Mouse (Mus musculus): Measurements from ENCODE around the gene Pnpla6. TPM values are rescaled to one million over a fixed set of nuclear protein-coding genes. Genes with fewer than 3 reads are reported as not detected.

The Pnpla6 gene
- polyA plus RNA-seq, 1 experiment, result 88.6 TPM

DNA sequence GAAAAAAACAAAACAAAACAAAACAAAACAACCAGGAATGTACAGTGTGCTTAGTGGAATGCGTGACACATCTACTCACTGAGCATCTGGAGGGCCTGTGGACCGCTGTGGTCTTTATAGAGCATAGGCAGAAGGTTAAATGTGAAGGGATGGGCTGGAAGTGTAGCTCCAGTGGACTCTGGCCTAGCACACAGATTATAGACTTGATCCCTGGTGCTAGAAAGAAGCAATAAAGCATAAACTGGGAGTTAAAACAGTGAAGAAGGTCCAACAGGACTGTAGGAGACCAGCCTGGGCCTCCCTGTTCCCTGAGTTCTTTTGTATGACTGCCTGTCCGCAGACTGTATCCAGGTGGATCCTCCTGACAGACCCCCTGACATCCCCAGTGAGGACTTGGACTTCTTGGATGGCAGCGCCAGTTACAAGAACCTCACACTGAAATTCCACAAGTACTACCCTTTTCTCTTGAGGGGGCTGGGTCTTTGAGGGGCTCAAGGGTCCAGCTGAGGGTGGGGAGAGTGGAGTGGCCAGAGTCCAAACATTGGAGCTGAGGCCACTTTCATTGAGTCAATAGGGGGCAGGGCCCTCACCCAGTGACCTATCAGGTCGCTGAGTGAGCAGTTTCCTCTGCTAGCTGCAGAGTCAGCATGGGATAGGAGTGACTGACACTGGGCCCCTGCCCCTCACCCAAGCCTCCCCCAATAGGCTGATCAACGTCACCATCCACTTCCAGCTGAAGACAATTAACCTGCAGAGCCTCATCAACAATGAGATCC lies 7.0 kb upstream of the Pnpla6 start:
- H3K27me3 ChIP-seq (ENCODE audit: control insufficient read depth, insufficient read depth, low read length), result no peaks in the 10 kb centered on the region
- no peak for TF ChIP-seq CTCF (IDR thresholded peaks at IDR 0.05; ENCODE audit: extremely low read depth, insufficient read length, insufficient replicate concordance, low read depth, low read length)
- no peak for TF ChIP-seq POLR2A (IDR thresholded peaks at IDR 0.05; ENCODE audit: low read depth, low read length)
- H3K27ac ChIP-seq (ENCODE audit: insufficient read depth, low read depth, low read length), result peak overlapping the region; percentile 74
- no peak overlapping the region for H3K4me3 ChIP-seq (ENCODE audit: low read depth, low read length)
- 79% methylated on average over 6 of the region's 6 CpGs for WGBS
- peaks cover 12% of the 10 kb centered on the region; the same call in 1 of the 2 replicates for H3K4me1 ChIP-seq (ENCODE audit: control insufficient read depth, insufficient read depth, insufficient read length, low read length)
- peaks cover 16% of the 10 kb centered on the region; the same call in 1 of the 2 replicates for H3K36me3 ChIP-seq (ENCODE audit: control insufficient read depth, insufficient read depth, low read length)

DNA sequence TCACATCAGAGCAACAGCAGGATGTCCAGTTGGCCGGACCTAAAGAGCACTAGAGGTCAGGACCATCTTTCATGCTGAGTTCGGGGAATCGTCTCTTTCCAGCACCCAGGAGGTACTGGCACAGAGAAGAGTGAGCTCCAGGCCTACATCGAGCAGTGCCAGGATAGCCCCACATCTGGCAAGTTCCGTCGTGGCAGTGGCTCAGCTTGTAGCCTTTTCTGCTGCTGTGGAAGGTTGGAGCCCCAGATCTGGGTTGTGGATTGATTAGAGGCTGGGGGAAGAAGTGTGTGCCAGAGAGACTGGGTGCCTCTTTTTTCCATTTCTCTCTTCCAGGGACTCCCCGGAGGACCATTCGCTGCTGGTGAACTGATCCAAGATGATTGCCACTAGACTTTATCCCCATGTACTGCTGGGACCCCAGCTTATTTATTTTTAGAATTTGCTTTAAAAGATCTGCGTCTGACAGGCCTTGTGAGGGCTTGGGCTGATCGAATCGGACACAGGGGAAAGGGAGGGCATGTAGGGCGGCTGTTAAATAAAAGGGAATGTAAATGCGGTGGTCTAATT lies 420 bp upstream of the Pnpla6 start:
- TF ChIP-seq POLR2A (IDR thresholded peaks at IDR 0.05; ENCODE audit: low read depth, low read length), result no peak
- TF ChIP-seq CTCF (IDR thresholded peaks at IDR 0.05; ENCODE audit: extremely low read depth, insufficient read length, insufficient replicate concordance, low read depth, low read length), result no peak
- H3K36me3 ChIP-seq (ENCODE audit: control insufficient read depth, insufficient read depth, low read length), result no peaks in the 10 kb centered on the region; the same call in 1 of the 2 replicates
- no peaks in the 10 kb centered on the region for H3K27me3 ChIP-seq (ENCODE audit: control insufficient read depth, insufficient read depth, low read length)
- H3K27ac ChIP-seq (ENCODE audit: insufficient read depth, low read depth, low read length), result no peak overlapping the region
- H3K4me3 ChIP-seq (ENCODE audit: low read depth, low read length), result peak overlapping the region; percentile 75
- WGBS, result 35% methylated on average over 13 of the region's 13 CpGs
- peaks cover 6% of the 10 kb centered on the region for H3K4me1 ChIP-seq (ENCODE audit: control insufficient read depth, insufficient read depth, insufficient read length, low read length)

DNA sequence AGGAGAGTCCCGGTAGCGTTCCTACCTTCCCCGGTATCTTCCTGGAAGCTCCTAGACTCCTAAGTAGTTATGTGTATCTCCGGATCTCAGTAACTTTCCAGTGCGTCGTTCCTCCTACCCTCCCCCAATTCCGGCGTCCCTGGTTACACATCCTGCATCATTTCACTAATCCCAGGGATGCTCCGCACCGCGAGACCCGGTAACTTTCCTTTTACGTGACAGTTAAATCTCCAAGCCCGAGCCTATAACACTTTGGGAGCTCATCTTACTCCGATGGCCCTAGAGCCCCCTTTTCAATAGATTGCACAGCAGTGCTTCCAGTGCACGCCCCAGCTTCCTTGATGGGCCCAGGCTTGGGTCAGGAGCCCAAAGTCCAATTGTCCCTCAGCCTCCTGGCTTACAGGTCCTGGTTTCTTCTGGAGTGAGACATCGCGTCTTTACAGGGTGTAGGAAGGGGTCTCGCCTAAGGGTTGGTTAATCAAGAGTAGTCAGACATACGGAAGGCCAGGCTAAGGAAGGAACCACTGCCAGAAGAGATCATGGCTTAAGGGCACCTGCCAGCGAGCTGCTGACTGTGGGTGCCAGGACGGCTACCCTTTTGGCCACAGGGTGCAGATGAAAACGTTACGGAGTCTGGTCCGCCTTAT lies 710 bp downstream of the Pnpla6 start:
- peak overlapping the region; percentile 75 for H3K4me3 ChIP-seq (ENCODE audit: low read depth, low read length)
- under 1% methylated on average over 25 of the region's 25 CpGs for WGBS
- H3K4me1 ChIP-seq (ENCODE audit: control insufficient read depth, insufficient read depth, insufficient read length, low read length), result peaks cover 6% of the 10 kb centered on the region
- peaks cover 2% of the 10 kb centered on the region; the same call in 1 of the 2 replicates for H3K36me3 ChIP-seq (ENCODE audit: control insufficient read depth, insufficient read depth, low read length)
- TF ChIP-seq POLR2A (IDR thresholded peaks at IDR 0.05; ENCODE audit: low read depth, low read length) (peak; percentile 38; the same call in 1 of the 2 replicates), CTCF (IDR thresholded peaks at IDR 0.05; ENCODE audit: extremely low read depth, insufficient read length, insufficient replicate concordance, low read depth, low read length) (no peak)
- peak overlapping the region; percentile 81 for H3K27ac ChIP-seq (ENCODE audit: insufficient read depth, low read depth, low read length)
- H3K27me3 ChIP-seq (ENCODE audit: control insufficient read depth, insufficient read depth, low read length), result no peaks in the 10 kb centered on the region

DNA sequence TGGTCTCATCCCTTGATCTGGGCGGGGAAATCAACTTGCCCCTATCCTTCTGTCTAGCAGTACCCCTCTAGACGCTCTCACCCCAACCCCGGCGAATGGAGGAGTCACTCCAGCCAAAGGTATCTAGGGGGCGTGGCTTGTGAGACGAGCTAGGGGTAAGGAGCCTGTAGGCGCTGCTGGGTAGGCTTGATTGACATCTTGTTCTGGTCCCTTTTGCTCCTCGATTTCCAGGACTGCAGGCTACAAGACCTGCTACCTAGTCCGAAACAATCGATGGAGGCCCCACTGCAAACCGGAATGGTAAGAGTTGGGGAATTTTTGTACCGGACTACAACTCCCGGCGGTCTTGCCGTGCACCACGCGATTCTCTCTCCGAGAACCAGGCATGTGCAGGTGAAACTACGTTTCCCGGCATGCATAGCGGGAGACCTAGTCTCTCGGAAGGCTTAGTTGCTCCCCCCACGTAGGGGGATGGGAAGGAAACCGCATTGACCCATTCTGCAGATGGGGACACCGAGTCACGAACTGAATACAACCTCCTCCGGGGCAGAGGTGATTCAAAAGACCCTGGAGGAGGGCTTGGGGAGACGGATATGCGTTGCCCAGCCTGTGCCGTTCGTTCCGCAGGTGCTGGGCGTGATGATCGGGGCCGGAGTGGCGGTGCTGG lies 1.4 kb downstream of the Pnpla6 start:
- WGBS, result 1% methylated on average over 36 of the region's 36 CpGs
- peak; percentile 55; the same call in 1 of the 2 replicates for TF ChIP-seq POLR2A (IDR thresholded peaks at IDR 0.05; ENCODE audit: low read depth, low read length)
- TF ChIP-seq CTCF (IDR thresholded peaks at IDR 0.05; ENCODE audit: extremely low read depth, insufficient read length, insufficient replicate concordance, low read depth, low read length), result no peak
- Histone ChIP-seq H3K36me3 (ENCODE audit: control insufficient read depth, insufficient read depth, low read length) (peaks cover 8% of the 10 kb centered on the region), H3K27me3 (ENCODE audit: control insufficient read depth, insufficient read depth, low read length) (no peaks in the 10 kb centered on the region), H3K4me3 (ENCODE audit: low read depth, low read length) (peak overlapping the region; percentile 75), H3K27ac (ENCODE audit: insufficient read depth, low read depth, low read length) (peak overlapping the region; percentile 81), H3K4me1 (ENCODE audit: control insufficient read depth, insufficient read depth, insufficient read length, low read length) (peaks cover 6% of the 10 kb centered on the region)

- WGBS, result 7% methylated on average over 16 of the region's 16 CpGs
- Histone ChIP-seq H3K4me1 (ENCODE audit: control insufficient read depth, insufficient read depth, insufficient read length, low read length) (peaks cover 6% of the 10 kb centered on the region), H3K27ac (ENCODE audit: insufficient read depth, low read depth, low read length) (no peak overlapping the region)
Measured at GRCm38 (mm10) chr8:3517117-3517495, 1.9 kb downstream of the Pnpla6 start.

DNA sequence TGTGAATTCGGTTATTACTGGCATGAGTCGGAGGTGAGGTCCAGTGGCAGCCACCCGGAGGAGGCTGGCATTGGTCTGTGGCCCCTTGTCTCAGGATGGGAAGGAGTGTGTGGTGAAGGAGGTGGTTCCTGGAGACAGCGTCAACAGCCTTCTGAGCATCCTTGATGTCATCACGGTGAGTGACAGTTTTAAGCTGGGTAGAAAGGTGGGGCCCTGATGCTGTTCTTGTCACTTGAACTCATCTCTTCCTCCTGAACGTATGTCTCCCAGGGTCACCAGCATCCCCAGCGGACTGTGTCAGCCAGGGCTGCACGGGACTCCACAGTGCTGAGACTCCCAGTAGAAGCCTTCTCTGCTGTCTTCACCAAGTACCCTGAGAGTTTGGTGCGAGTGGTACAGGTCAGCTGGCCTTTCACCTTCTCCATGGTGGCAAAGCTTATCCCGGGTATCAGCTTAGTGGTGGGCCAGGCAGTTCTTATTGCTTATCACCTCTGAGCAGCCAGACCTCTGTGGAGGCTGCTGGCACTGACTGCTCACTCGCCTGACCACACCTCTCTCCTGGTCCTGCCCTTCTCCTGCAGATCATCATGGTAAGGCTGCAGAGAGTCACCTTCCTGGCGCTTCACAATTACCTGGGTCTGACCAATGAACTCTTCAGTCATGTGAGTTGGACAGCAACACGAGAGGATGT lies 7.0 kb downstream of the Pnpla6 start:
- WGBS, result 92% methylated on average over 13 of the region's 13 CpGs
- Histone ChIP-seq H3K36me3 (ENCODE audit: control insufficient read depth, insufficient read depth, low read length) (peaks cover 51% of the 10 kb centered on the region), H3K27ac (ENCODE audit: insufficient read depth, low read depth, low read length) (no peak overlapping the region), H3K4me1 (ENCODE audit: control insufficient read depth, insufficient read depth, insufficient read length, low read length) (0 out of 2 replicates have a peak, but pooled peaks cover 3% of the 10 kb centered on the region), H3K4me3 (ENCODE audit: low read depth, low read length) (no peak overlapping the region), H3K27me3 (ENCODE audit: control insufficient read depth, insufficient read depth, low read length) (no peaks in the 10 kb centered on the region)
- TF ChIP-seq POLR2A (IDR thresholded peaks at IDR 0.05; ENCODE audit: low read depth, low read length) (no peak), CTCF (IDR thresholded peaks at IDR 0.05; ENCODE audit: extremely low read depth, insufficient read length, insufficient replicate concordance, low read depth, low read length) (no peak)

More at GRCm38 (mm10) chr8:3517117-3517495, 1.9 kb downstream of the Pnpla6 start:
- H3K36me3 ChIP-seq (ENCODE audit: control insufficient read depth, insufficient read depth, low read length), result peaks cover 12% of the 10 kb centered on the region
- peak overlapping the region; percentile 75 for H3K4me3 ChIP-seq (ENCODE audit: low read depth, low read length)
- H3K27me3 ChIP-seq (ENCODE audit: control insufficient read depth, insufficient read depth, low read length), result no peaks in the 10 kb centered on the region
- TF ChIP-seq CTCF (IDR thresholded peaks at IDR 0.05; ENCODE audit: extremely low read depth, insufficient read length, insufficient replicate concordance, low read depth, low read length) (no peak), POLR2A (IDR thresholded peaks at IDR 0.05; ENCODE audit: low read depth, low read length) (no peak)
